ENCODE assay signal across 14 mouse cellular contexts in the genomic region with DNA sequence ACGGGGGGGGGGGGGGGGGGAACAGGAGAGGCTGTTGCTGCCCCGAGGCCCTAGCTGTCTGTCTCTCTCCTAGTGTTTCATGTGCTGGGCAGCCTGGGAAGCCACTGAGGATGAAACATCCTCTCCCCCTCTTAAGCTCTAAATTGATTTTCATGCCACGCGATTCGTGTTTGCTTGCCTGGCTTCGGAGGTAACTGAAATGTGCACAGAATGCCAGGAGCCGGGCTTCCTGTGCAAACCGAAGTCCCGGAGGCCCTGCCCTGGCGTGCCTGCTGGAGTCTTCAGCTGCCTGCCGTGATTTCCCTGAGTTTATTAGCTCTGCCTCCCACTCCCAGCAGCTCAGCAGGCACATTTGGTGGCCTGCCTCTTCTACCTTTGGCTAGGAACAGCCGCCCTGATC. TPM values are rescaled to one million over a fixed set of nuclear protein-coding genes. Genes with fewer than 3 reads are reported as not detected.
DNase-seq lines count a peak whose midpoint lies in the region; ATAC-seq lines count a peak whose summit lies in the region.
"Had no signal": no experiment of that assay in that cellular context is flagged by ENCODE, and none has a peak within 500 bp of the region (broad histone marks: within the 10 kb centered on the region; RNA-seq: fewer than 3 reads in every experiment).

No protein-coding gene starts in this region.

- peaks cover 32% of the 10 kb centered on the region for H3K4me1 ChIP-seq in kidney, embryonic 15.5 days
- peaks cover 40% of the 10 kb centered on the region for H3K4me1 ChIP-seq in embryonic facial prominence, embryonic 13.5 days
- peaks cover 21% of the 10 kb centered on the region for H3K4me1 ChIP-seq in limb, embryonic 11.5 days (ENCODE audit: control insufficient read depth, insufficient read depth, low read length)
- H3K4me1 ChIP-seq in neural tube, embryonic 14.5 days (ENCODE audit: control insufficient read depth, insufficient read depth, low read length), result peaks cover 16% of the 10 kb centered on the region

- H3K27me3 ChIP-seq in kidney, embryonic 15.5 days, result peaks cover 29% of the 10 kb centered on the region
- peaks cover 16% of the 10 kb centered on the region for H3K27me3 ChIP-seq in embryonic facial prominence, embryonic 13.5 days
- H3K27me3 ChIP-seq in limb, embryonic 11.5 days (ENCODE audit: control insufficient read depth, insufficient read depth, low read length), result no peaks in the 10 kb centered on the region
- H3K27me3 ChIP-seq in neural tube, embryonic 14.5 days (ENCODE audit: control insufficient read depth, insufficient read depth, low read length), result no peaks in the 10 kb centered on the region
- H3K27me3 ChIP-seq: neural tube, embryonic 12.5 days had no signal

- no peak overlapping the region for H3K9ac ChIP-seq in kidney, embryonic 15.5 days
- H3K9ac ChIP-seq in embryonic facial prominence, embryonic 13.5 days, result peak overlapping the region; percentile 3; the same call in 1 of the 2 replicates
- H3K9ac ChIP-seq in limb, embryonic 11.5 days (ENCODE audit: low read length), result peak overlapping the region; percentile 3; the same call in 1 of the 2 replicates
- no peak overlapping the region for H3K9ac ChIP-seq in neural tube, embryonic 14.5 days (replicated peaks; ENCODE audit: low read depth, low read length)
- H3K9ac ChIP-seq: liver, embryonic 13.5 days; neural tube, embryonic 12.5 days had no signal

- H3K4me3 ChIP-seq in kidney, embryonic 15.5 days (replicated peaks), result no peak overlapping the region
- H3K4me3 ChIP-seq in embryonic facial prominence, embryonic 13.5 days, result no peak overlapping the region
- no peak overlapping the region for H3K4me3 ChIP-seq in limb, embryonic 11.5 days (ENCODE audit: low read depth, low read length)
- H3K4me3 ChIP-seq in neural tube, embryonic 14.5 days (ENCODE audit: low read depth, low read length), result no peak overlapping the region
- H3K4me3 ChIP-seq: liver, embryonic 13.5 days; neural tube, embryonic 12.5 days had no signal

- ATAC-seq in kidney, embryonic 15.5 days (replicated peaks; ENCODE audit: low FRiP score), result no peak
- ATAC-seq in embryonic facial prominence, embryonic 13.5 days (ENCODE audit: insufficient number of reproducible peaks, insufficient read depth, low FRiP score, low TSS enrichment, low read depth), result no peak
- ATAC-seq in limb, embryonic 11.5 days (ENCODE audit: insufficient number of reproducible peaks, low FRiP score, low TSS enrichment, low read depth), result no peak
- ATAC-seq in neural tube, embryonic 14.5 days (ENCODE audit: low read depth), result no peak
- ATAC-seq: CD4-positive, CD25-positive, alpha-beta regulatory T cell, adult 4 months had no signal

- 12% methylated on average over 11 of the region's 12 CpGs for WGBS in kidney, embryonic 15.5 days
- 7% methylated on average over 11 of the region's 12 CpGs for WGBS in embryonic facial prominence, embryonic 13.5 days
- 29% methylated on average over 11 of the region's 12 CpGs for WGBS in limb, embryonic 11.5 days
- 18% methylated on average over 11 of the region's 12 CpGs for WGBS in neural tube, embryonic 14.5 days

- H3K4me2 ChIP-seq in kidney, embryonic 15.5 days, result peak overlapping the region; percentile 27; the same call in 1 of the 2 replicates
- peak overlapping the region; percentile 34 for H3K4me2 ChIP-seq in embryonic facial prominence, embryonic 13.5 days
- H3K4me2 ChIP-seq in limb, embryonic 11.5 days (ENCODE audit: low read depth, severe bottlenecking), result no peak overlapping the region
- no peak overlapping the region for H3K4me2 ChIP-seq in neural tube, embryonic 14.5 days (ENCODE audit: low read depth, low read length)
- H3K4me2 ChIP-seq: liver, embryonic 13.5 days; neural tube, embryonic 12.5 days had no signal

- H3K27ac ChIP-seq in kidney, embryonic 15.5 days, result no peak overlapping the region
- peak overlapping the region; percentile 58; the same call in 1 of the 2 replicates for H3K27ac ChIP-seq in embryonic facial prominence, embryonic 13.5 days
- H3K27ac ChIP-seq in limb, embryonic 11.5 days (replicated peaks; ENCODE audit: low read depth, low read length), result 0 out of 2 replicates have a peak overlapping the region, but pooled peaks have one; percentile 10
- peak overlapping the region; percentile 57 for H3K27ac ChIP-seq in neural tube, embryonic 14.5 days (ENCODE audit: low read depth, low read length)
- H3K27ac ChIP-seq: liver, embryonic 13.5 days; neural tube, embryonic 12.5 days had no signal

- peaks cover 8% of the 10 kb centered on the region for H3K36me3 ChIP-seq in kidney, embryonic 15.5 days
- peaks cover 13% of the 10 kb centered on the region for H3K36me3 ChIP-seq in embryonic facial prominence, embryonic 13.5 days
- H3K36me3 ChIP-seq in limb, embryonic 11.5 days (ENCODE audit: control insufficient read depth, insufficient read depth, low read length), result peaks cover 3% of the 10 kb centered on the region
- H3K36me3 ChIP-seq in neural tube, embryonic 14.5 days (ENCODE audit: control insufficient read depth, insufficient read depth, low read length), result no peaks in the 10 kb centered on the region

- H3K9me3 ChIP-seq in kidney, embryonic 15.5 days (replicated peaks), result no peaks in the 10 kb centered on the region
- H3K9me3 ChIP-seq in embryonic facial prominence, embryonic 13.5 days, result no peaks in the 10 kb centered on the region
- H3K9me3 ChIP-seq in limb, embryonic 11.5 days (ENCODE audit: control insufficient read depth, low read length), result no peaks in the 10 kb centered on the region
- no peaks in the 10 kb centered on the region for H3K9me3 ChIP-seq in neural tube, embryonic 14.5 days (ENCODE audit: control insufficient read depth, low read length)
- H3K9me3 ChIP-seq: liver, embryonic 13.5 days; neural tube, embryonic 12.5 days had no signal

- DNase-seq in kidney, postnatal 14 days, result no peak
- DNase-seq in limb, embryonic 11.5 days (ENCODE audit: low spot score), result peak; percentile 55
- DNase-seq in urinary bladder, adult 2 months (ENCODE audit: low spot score), result no peak
- no peak for DNase-seq in lung, postnatal 10 days
- DNase-seq: cerebellum, adult 18-20 months; kidney, postnatal 25 days; liver, embryonic 13.5 days; right cerebral cortex, postnatal 25 days; thymus, postnatal 14 days had no signal

RNA-seq across cellular contexts. Expression of a gene that starts 6.9 kb away (rescaled TPM):
- polyA plus RNA-seq in kidney, embryonic 15.5 days (2015; fragmentation: Nextera tagmentation; extraction: Ambion mirVana), result 7.8 and 9.4 TPM in 2 replicates
- 28.1 and 36.0 TPM in 2 replicates for polyA plus RNA-seq in embryonic facial prominence, embryonic 13.5 days (2015; fragmentation: Nextera tagmentation; extraction: Ambion mirVana)
- polyA plus RNA-seq in limb, embryonic 11.5 days (2014; fragmentation: Nextera tagmentation; extraction: Ambion mirVana), result 3.0 and 4.1 TPM in 2 replicates
- polyA plus RNA-seq in neural tube, embryonic 14.5 days (2014; fragmentation: Nextera tagmentation; extraction: Ambion mirVana), result 38.7 and 64.1 TPM in 2 replicates
- polyA plus RNA-seq in urinary bladder, adult 2 months (2012; rRNA removed), result 0.56 and 1.0 TPM in 2 replicates

RNA-seq across cellular contexts. Expression of a gene that starts 19.1 kb away (rescaled TPM):
- polyA plus RNA-seq in kidney, embryonic 15.5 days (2015; fragmentation: Nextera tagmentation; extraction: Ambion mirVana), result 171 and 182 TPM in 2 replicates
- 149 and 162 TPM in 2 replicates for polyA plus RNA-seq in embryonic facial prominence, embryonic 13.5 days (2015; fragmentation: Nextera tagmentation; extraction: Ambion mirVana)
- 201 and 206 TPM in 2 replicates for polyA plus RNA-seq in limb, embryonic 11.5 days (2014; fragmentation: Nextera tagmentation; extraction: Ambion mirVana)
- 96.4 and 96.9 TPM in 2 replicates for polyA plus RNA-seq in neural tube, embryonic 14.5 days (2014; fragmentation: Nextera tagmentation; extraction: Ambion mirVana)
- polyA plus RNA-seq in urinary bladder, adult 2 months (2012; rRNA removed), result 27.9 and 31.3 TPM in 2 replicates

RNA-seq across cellular contexts. Expression of a gene that starts 23.7 kb away (rescaled TPM):
- polyA plus RNA-seq in kidney, embryonic 15.5 days (2015; fragmentation: Nextera tagmentation; extraction: Ambion mirVana), result 67.6 and 73.2 TPM in 2 replicates
- 66.7 and 71.3 TPM in 2 replicates for polyA plus RNA-seq in embryonic facial prominence, embryonic 13.5 days (2015; fragmentation: Nextera tagmentation; extraction: Ambion mirVana)
- polyA plus RNA-seq in limb, embryonic 11.5 days (2014; fragmentation: Nextera tagmentation; extraction: Ambion mirVana), result 50.0 and 51.5 TPM in 2 replicates
- 126 and 133 TPM in 2 replicates for polyA plus RNA-seq in neural tube, embryonic 14.5 days (2014; fragmentation: Nextera tagmentation; extraction: Ambion mirVana)
- 94.6 and 101 TPM in 2 replicates for polyA plus RNA-seq in urinary bladder, adult 2 months (2012; rRNA removed)

Comparison
In these comparisons a context has a peak if more than half of its experiments do, and no peak if none do; other contexts are left out.
1. H3K4me2 ChIP-seq: peak in kidney, embryonic 15.5 days (single experiment) and embryonic facial prominence, embryonic 13.5 days (single experiment); none in limb, embryonic 11.5 days (single experiment) and neural tube, embryonic 14.5 days (single experiment).
2. H3K9ac ChIP-seq: peak in embryonic facial prominence, embryonic 13.5 days (single experiment) and limb, embryonic 11.5 days (single experiment); none in kidney, embryonic 15.5 days (single experiment) and neural tube, embryonic 14.5 days (single experiment).